Mouse (Mus musculus) kidney, adult 2 months (tissue): Measurements from ENCODE around the gene Edf1. TPM values are rescaled to one million over a fixed set of nuclear protein-coding genes. Genes with fewer than 3 reads are reported as not detected.
A peak's percentile ranks its signal among the peaks of the same experiment; 100 is the strongest.

ENCODE experiments used
- DNase-seq: peaks from one replicate; pipeline ENCODE4 v3.0.0; 2021
- H3K27ac ChIP-seq: fragments of 200-500 bp; 2 replicates; pipeline ENCODE4 v1.5.1; 2012; ENCODE audit warnings: low read depth, low read length, control low read depth, inconsistent platforms; ENCODE audit not compliant: insufficient read depth
- H3K27me3 ChIP-seq: fragments of 200-500 bp; replicated peaks from 2 replicates; pipeline ENCODE4 v1.6.1; 2012; ENCODE audit warnings: mild to moderate bottlenecking, moderate library complexity, low read length, inconsistent platforms; ENCODE audit not compliant: control insufficient read depth, insufficient read depth
- H3K36me3 ChIP-seq: fragments of 200-500 bp; 2 replicates; pipeline ENCODE4 v1.6.1; 2012; ENCODE audit warnings: mild to moderate bottlenecking, moderate library complexity, low read length, inconsistent platforms; ENCODE audit not compliant: control insufficient read depth, insufficient read depth
- H3K4me1 ChIP-seq: fragments of 200-500 bp; 2 replicates; pipeline ENCODE4 v1.6.1; 2011; ENCODE audit warnings: low read length; ENCODE audit not compliant: control insufficient read depth, insufficient read depth
- H3K4me3 ChIP-seq: fragments of 200-500 bp; 2 replicates; pipeline ENCODE4 v1.5.1; 2011; ENCODE audit warnings: mild to moderate bottlenecking, low read depth, low read length, control low read depth; ENCODE audit not compliant: insufficient read depth
- CTCF ChIP-seq: fragments of 200-500 bp; conservative IDR thresholded peaks from 2 replicates; pipeline ENCODE4 v1.5.1; 2011; ENCODE audit warnings: low read depth, mild to moderate bottlenecking, control low read depth, low read length, moderate library complexity, mixed read lengths; ENCODE audit not compliant: insufficient read depth, insufficient read length
- POLR2A ChIP-seq: fragments of 200-500 bp; IDR thresholded peaks from one replicate; pipeline ENCODE4 v1.6.1; 2011; ENCODE audit warnings: low read depth, low read length, control low read depth
- WGBS: fragments of 180-500 bp; shearing (Covaris S2); methylation state at CpG from one replicate; pipeline ENCODE4 v1.1.7; 2018; 5-methylcytosine and 5-hydroxymethylcytosine counted together
- polyA plus RNA-seq: library from polyadenylated mRNA; depleted of rRNA; stranded (reverse); fragments of >200 nt; gene quantifications from 2 replicates; pipeline ENCODE4 v1.2.3, GENCODE M21; 2012; rRNA removed

Edf1 gene
- polyA plus RNA-seq = 195 and 198 TPM in 2 replicates

GRCm38 (mm10) chr2:25557221-25557963 is at the start of gene Edf1:
Gene Edf1, plus strand, starts transcription at chr2:25557847.
- TF ChIP-seq POLR2A (no peak), CTCF (no peak)
- H3K4me3 ChIP-seq = peak within 1 kb of the TSS; percentile 81
- peak; percentile 98 for DNase-seq
- no peaks in the 10 kb centered on the region for H3K36me3 ChIP-seq
- under 1% methylated on average over 61 of the region's 61 CpGs for WGBS
- H3K27ac ChIP-seq = peak within 1 kb of the TSS; percentile 86
- H3K27me3 ChIP-seq = no peaks in the 10 kb centered on the region
- peaks cover 8% of the 10 kb centered on the region for H3K4me1 ChIP-seq

GRCm38 (mm10) chr2:25509912-25510311 is 47.7 kb upstream of the Edf1 start:
- no peaks in the 10 kb centered on the region for H3K36me3 ChIP-seq
- DNase-seq = no peak
- no peak overlapping the region for H3K27ac ChIP-seq
- H3K4me1 ChIP-seq = no peaks in the 10 kb centered on the region
- H3K4me3 ChIP-seq = no peak overlapping the region
- H3K27me3 ChIP-seq = no peaks in the 10 kb centered on the region
- WGBS = 67% methylated on average over 3 of the region's 3 CpGs
- peak; percentile 65; the same call in 1 of the 2 replicates for TF ChIP-seq CTCF
- no peak for TF ChIP-seq POLR2A

DNA sequence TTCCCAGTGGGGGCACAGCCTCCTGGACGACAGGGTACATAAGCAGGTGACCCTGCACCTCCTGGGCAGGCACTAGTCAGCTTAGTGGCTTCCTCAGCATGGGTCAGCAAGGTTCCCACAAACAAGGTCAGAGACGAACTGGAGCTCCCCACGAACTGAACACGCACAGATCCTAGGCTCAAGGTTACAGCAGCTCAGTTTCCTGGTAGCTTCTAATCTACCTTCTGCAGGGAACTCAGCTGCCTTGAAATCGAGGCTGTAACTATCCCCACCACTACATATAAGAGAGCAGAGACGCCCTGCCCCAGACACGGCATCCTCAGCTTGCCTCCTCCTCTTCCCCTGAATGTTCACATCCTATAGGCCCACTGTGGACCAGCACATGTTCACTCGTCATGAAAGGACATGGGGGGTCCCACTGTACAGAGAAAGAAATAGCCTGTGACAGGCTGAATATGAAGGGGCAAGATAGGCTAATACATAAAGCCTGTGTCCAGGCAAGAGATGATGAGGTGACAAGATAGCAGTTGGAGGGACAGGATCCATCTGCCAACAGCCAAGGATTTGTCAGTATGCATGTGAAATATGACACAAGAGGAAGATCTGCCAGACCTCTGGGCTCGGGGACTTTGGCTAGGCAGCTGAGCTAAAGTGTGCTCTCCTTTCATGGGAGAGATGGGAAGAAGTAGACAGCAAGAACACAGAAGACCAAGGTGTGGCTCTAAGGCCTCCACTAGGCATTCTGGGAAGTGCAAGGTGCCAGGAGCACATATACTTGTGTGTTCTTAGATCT is 30.9 kb upstream of the Edf1 start:
- DNase-seq = no peak

DNA sequence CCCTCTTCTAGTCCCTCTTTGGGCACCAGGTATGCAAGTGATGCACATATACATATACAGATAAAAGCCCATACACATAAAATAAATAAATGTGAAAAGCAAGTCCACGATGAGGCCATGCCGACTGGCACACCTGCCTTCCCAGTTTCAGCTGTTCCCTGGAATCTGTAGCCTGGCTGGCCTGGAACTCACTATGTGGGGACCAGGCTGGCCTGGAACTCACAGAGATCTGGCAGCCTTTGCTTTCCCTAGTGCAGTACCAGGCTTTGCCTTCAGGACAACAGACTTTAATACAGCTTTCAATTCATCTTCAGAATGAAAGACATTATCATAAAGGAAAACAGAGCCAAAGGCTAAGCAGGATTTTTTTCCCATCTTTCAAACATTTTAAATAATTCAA is 23.9 kb upstream of the Edf1 start:
- WGBS = 89% methylated on average over 2 of the region's 2 CpGs

More for the DNA sequence above, 30.9 kb upstream of the Edf1 start:
- H3K27me3 ChIP-seq = no peaks in the 10 kb centered on the region
- H3K27ac ChIP-seq = no peak overlapping the region
- no peaks in the 10 kb centered on the region for H3K4me1 ChIP-seq
- no peaks in the 10 kb centered on the region for H3K36me3 ChIP-seq
- TF ChIP-seq CTCF = no peak
- TF ChIP-seq POLR2A = no peak
- WGBS = 86% methylated on average over 9 of the region's 9 CpGs
- no peak overlapping the region for H3K4me3 ChIP-seq

GRCm38 (mm10) chr2:25534178-25534865 is 23.3 kb upstream of the Edf1 start:
- H3K27ac ChIP-seq = peak overlapping the region; percentile 61
- no peak overlapping the region for H3K4me3 ChIP-seq
- DNase-seq = peak; percentile 92
- 34% methylated on average over 3 of the region's 3 CpGs for WGBS
- H3K36me3 ChIP-seq = no peaks in the 10 kb centered on the region; the same call in 1 of the 2 replicates
- no peaks in the 10 kb centered on the region for H3K27me3 ChIP-seq
- TF ChIP-seq CTCF (no peak), POLR2A (no peak)
- H3K4me1 ChIP-seq = peaks cover 9% of the 10 kb centered on the region

More for the DNA sequence above, 23.9 kb upstream of the Edf1 start:
- peaks cover 9% of the 10 kb centered on the region for H3K4me1 ChIP-seq
- H3K27me3 ChIP-seq = no peaks in the 10 kb centered on the region
- H3K36me3 ChIP-seq = no peaks in the 10 kb centered on the region; the same call in 1 of the 2 replicates
- no peak overlapping the region for H3K4me3 ChIP-seq
- no peak for DNase-seq
- peak overlapping the region; percentile 49; the same call in 1 of the 2 replicates for H3K27ac ChIP-seq
- TF ChIP-seq CTCF = no peak

GRCm38 (mm10) chr2:25534866-25535182 is 22.8 kb upstream of the Edf1 start:
- 91% methylated on average over 2 of the region's 2 CpGs for WGBS
- Histone ChIP-seq H3K4me3 (no peak overlapping the region), H3K36me3 (no peaks in the 10 kb centered on the region; the same call in 1 of the 2 replicates), H3K4me1 (peaks cover 10% of the 10 kb centered on the region), H3K27ac (peak overlapping the region; percentile 61), H3K27me3 (no peaks in the 10 kb centered on the region)
- no peak for TF ChIP-seq POLR2A
- no peak for TF ChIP-seq CTCF
- DNase-seq = no peak

DNA sequence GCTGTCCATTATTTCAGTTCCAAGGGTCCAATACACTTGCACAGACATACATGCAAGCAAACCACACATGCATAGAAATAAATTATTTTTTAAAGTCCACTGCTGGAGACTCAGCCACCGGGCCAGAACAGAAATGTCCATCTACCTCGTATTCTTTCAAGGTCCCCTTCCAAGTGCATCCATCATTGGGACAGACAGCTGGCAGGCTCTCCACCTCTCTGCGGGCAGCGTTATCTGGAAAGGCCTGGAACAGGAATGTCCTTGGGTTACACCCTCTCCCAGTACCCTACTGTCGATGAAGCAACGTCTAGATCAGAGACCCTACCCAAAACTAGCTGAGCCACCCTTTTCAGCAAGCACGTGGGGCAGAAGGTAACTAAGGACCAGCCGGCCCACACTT is 21.1 kb upstream of the Edf1 start:
- no peak for DNase-seq
- H3K27me3 ChIP-seq = no peaks in the 10 kb centered on the region
- H3K27ac ChIP-seq = no peak overlapping the region
- TF ChIP-seq CTCF (no peak), POLR2A (no peak)
- WGBS = 83% methylated on average over 8 of the region's 8 CpGs
- peaks cover 20% of the 10 kb centered on the region for H3K4me1 ChIP-seq
- H3K36me3 ChIP-seq = no peaks in the 10 kb centered on the region; the same call in 1 of the 2 replicates
- H3K4me3 ChIP-seq = no peak overlapping the region
